In genomic region chr13:95545729-95546186, GRCm38 (mm10) we compare ENCODE assay signal across 16 mouse cellular contexts. TPM values are rescaled to one million over a fixed set of nuclear protein-coding genes. Genes with fewer than 3 reads are reported as not detected.
A peak's percentile ranks its signal among the peaks of the same experiment; 100 is the strongest.
DNase-seq lines count a peak whose midpoint lies in the region; ATAC-seq lines count a peak whose summit lies in the region.
"Had no signal": no experiment of that assay in that cellular context is flagged by ENCODE, and none has a peak within 500 bp of the region (broad histone marks: within the 10 kb centered on the region; RNA-seq: fewer than 3 reads in every experiment).

No protein-coding gene starts in this region.

- no peak overlapping the region for H3K4me2 ChIP-seq in heart, embryonic 13.5 days
- no peak overlapping the region for H3K4me2 ChIP-seq in lung, embryonic 15.5 days
- H3K4me2 ChIP-seq in limb, embryonic 15.5 days = no peak overlapping the region
- H3K4me2 ChIP-seq: embryonic facial prominence, embryonic 12.5 days had no signal

- no peaks in the 10 kb centered on the region for H3K36me3 ChIP-seq in heart, embryonic 13.5 days
- no peaks in the 10 kb centered on the region for H3K36me3 ChIP-seq in lung, embryonic 15.5 days
- no peaks in the 10 kb centered on the region for H3K36me3 ChIP-seq in limb, embryonic 15.5 days
- H3K36me3 ChIP-seq: embryonic facial prominence, embryonic 12.5 days had no signal

- no peak for DNase-seq in heart, postnatal 36 days
- no peak for DNase-seq in lung, postnatal 4 days
- DNase-seq in NIH3T3 (ENCODE audit: low read depth) = peak; percentile 43
- DNase-seq in right cerebral cortex, postnatal 14 days = no peak
- DNase-seq in adrenal gland, adult 18-20 months (ENCODE audit: low spot score in 2 of 2) = no peak
- DNase-seq: adrenal gland, adult 2 months; cerebellum, postnatal 10 days; kidney, adult 8-10 months; liver, postnatal 0 days; right cerebral cortex, postnatal 25 days; thymus, postnatal 36 days had no signal

- peaks cover 32% of the 10 kb centered on the region for H3K4me1 ChIP-seq in heart, embryonic 13.5 days
- peaks cover 35% of the 10 kb centered on the region for H3K4me1 ChIP-seq in lung, embryonic 15.5 days
- H3K4me1 ChIP-seq in limb, embryonic 15.5 days = peaks cover 32% of the 10 kb centered on the region

- no peak overlapping the region for H3K9ac ChIP-seq in heart, embryonic 13.5 days
- no peak overlapping the region for H3K9ac ChIP-seq in lung, embryonic 15.5 days
- no peak overlapping the region for H3K9ac ChIP-seq in limb, embryonic 15.5 days
- H3K9ac ChIP-seq: embryonic facial prominence, embryonic 12.5 days; liver, postnatal 0 days had no signal

- intact Hi-C loops in heart, postnatal 36 days (cut with DNase I) = no loop called here

- H3K27ac ChIP-seq in heart, embryonic 13.5 days (replicated peaks) = peak overlapping the region; percentile 28; the same call in 1 of the 2 replicates
- H3K27ac ChIP-seq in lung, embryonic 15.5 days = peak overlapping the region; percentile 40; the same call in 1 of the 2 replicates
- H3K27ac ChIP-seq in limb, embryonic 15.5 days = no peak overlapping the region; the same call in none of the 2 replicates
- H3K27ac ChIP-seq: embryonic facial prominence, embryonic 12.5 days had no signal

- H3K27me3 ChIP-seq in heart, embryonic 13.5 days (replicated peaks) = no peaks in the 10 kb centered on the region
- no peaks in the 10 kb centered on the region for H3K27me3 ChIP-seq in lung, embryonic 15.5 days
- no peaks in the 10 kb centered on the region for H3K27me3 ChIP-seq in limb, embryonic 15.5 days
- H3K27me3 ChIP-seq: embryonic facial prominence, embryonic 12.5 days had no signal

- no peak for ATAC-seq in heart, embryonic 13.5 days (ENCODE audit: extremely low read depth, insufficient number of reproducible peaks, low FRiP score, low TSS enrichment)
- ATAC-seq in lung, embryonic 15.5 days (ENCODE audit: borderline replicate concordance, extremely low read depth, low FRiP score, low TSS enrichment) = peak; percentile 33; the same call in 1 of the 2 replicates
- peak; percentile 65; the same call in 1 of the 2 replicates for ATAC-seq in limb, embryonic 15.5 days (ENCODE audit: insufficient number of reproducible peaks, low FRiP score, low TSS enrichment, low read depth)
- ATAC-seq: forebrain, embryonic 14.5 days had no signal

- no peaks in the 10 kb centered on the region for H3K9me3 ChIP-seq in heart, embryonic 13.5 days
- H3K9me3 ChIP-seq in lung, embryonic 15.5 days = no peaks in the 10 kb centered on the region
- no peaks in the 10 kb centered on the region for H3K9me3 ChIP-seq in limb, embryonic 15.5 days
- H3K9me3 ChIP-seq: embryonic facial prominence, embryonic 12.5 days had no signal

- 63% methylated on average over 7 of the region's 7 CpGs for WGBS in heart, embryonic 13.5 days
- WGBS in lung, embryonic 15.5 days = 40% methylated on average over 7 of the region's 7 CpGs
- 33% methylated on average over 7 of the region's 7 CpGs for WGBS in limb, embryonic 15.5 days

- no peak overlapping the region for H3K4me3 ChIP-seq in heart, embryonic 13.5 days
- H3K4me3 ChIP-seq in lung, embryonic 15.5 days = no peak overlapping the region
- no peak overlapping the region for H3K4me3 ChIP-seq in limb, embryonic 15.5 days
- H3K4me3 ChIP-seq: embryonic facial prominence, embryonic 12.5 days had no signal

RNA-seq across cellular contexts. Expression of gene F2rl1, which starts 20.7 kb away (rescaled TPM):
- 0.27 and 0.59 TPM in 2 replicates for polyA plus RNA-seq in heart, embryonic 13.5 days (2015; fragmentation: Nextera tagmentation; extraction: Ambion mirVana)
- total RNA-seq in heart, postnatal 36 days (2021) = under 1 TPM; 0.49 to 0.61 TPM
- polyA plus RNA-seq in lung, embryonic 15.5 days (2015; fragmentation: Nextera tagmentation; extraction: Ambion mirVana) = 4.3 and 4.5 TPM in 2 replicates
- 3.2 and 5.3 TPM in 2 replicates for polyA plus RNA-seq in limb, embryonic 15.5 days (2015; fragmentation: Nextera tagmentation; extraction: Ambion mirVana)
- total RNA-seq in adrenal gland, adult 18-20 months (2021) = under 1 TPM; 0.10 to 0.45 TPM
